Mouse (Mus musculus): ENCODE results near the gene Pxmp4. TPM values are rescaled to one million over a fixed set of nuclear protein-coding genes. Genes with fewer than 3 reads are reported as not detected.

Pxmp4 gene
- total RNA-seq, 2 experiments from 2014 or later: 23.9 to 26.0 TPM

GRCm38 (mm10) chr2:154580586-154580985 is 22.9 kb downstream of the Pxmp4 start:
- peak; percentile 46 for DNase-seq (ENCODE audit: low spot score)
- intact Hi-C loops (cut with DNase I): no loop called here

- intact Hi-C loops (cut with DNase I): no loop called here
- DNase-seq (ENCODE audit: low spot score): no peak
Measured at GRCm38 (mm10) chr2:154577744-154578067, 25.8 kb downstream of the Pxmp4 start.

- DNase-seq (ENCODE audit: low spot score): no peak
- intact Hi-C loops (cut with DNase I): no loop called here
Measured at GRCm38 (mm10) chr2:154576876-154577743, 26.4 kb downstream of the Pxmp4 start.

GRCm38 (mm10) chr2:154574271-154574670 is 29.2 kb downstream of the Pxmp4 start:
- intact Hi-C loops (cut with DNase I): no loop called here
- no peak for DNase-seq (ENCODE audit: low spot score)

- no peak for DNase-seq (ENCODE audit: low spot score)
- intact Hi-C loops (cut with DNase I): no loop called here
Measured at GRCm38 (mm10) chr2:154572996-154573395, 30.5 kb downstream of the Pxmp4 start.

- DNase-seq (ENCODE audit: low spot score): no peak
- intact Hi-C loops (cut with DNase I): loop anchor here (2.0 kb wide), 1 partner anchor 29 kb away; no protein-coding TSS in a partner anchor
Measured at GRCm38 (mm10) chr2:154571976-154572375, 31.5 kb downstream of the Pxmp4 start.

GRCm38 (mm10) chr2:154571266-154571665 is 32.2 kb downstream of the Pxmp4 start:
- intact Hi-C loops (cut with DNase I): loop anchor here (2.0 kb wide), 1 partner anchor 30 kb away; no protein-coding TSS in a partner anchor
- DNase-seq (ENCODE audit: low spot score): no peak

- intact Hi-C loops (cut with DNase I): loop anchor here (2.0 kb wide), 1 partner anchor 30 kb away; no protein-coding TSS in a partner anchor
Measured at GRCm38 (mm10) chr2:154570666-154571065, 32.8 kb downstream of the Pxmp4 start.

GRCm38 (mm10) chr2:154569836-154570286 is 33.6 kb downstream of the Pxmp4 start, which contains the start of gene E2f1:
TSS of gene E2f1 (minus strand) at chr2:154569892.
- peak; percentile 88 for DNase-seq (ENCODE audit: low spot score)
- intact Hi-C loops (cut with DNase I): loop anchor here (2.0 kb wide), 1 partner anchor 31 kb away; no protein-coding TSS in a partner anchor

More at GRCm38 (mm10) chr2:154570666-154571065, 32.8 kb downstream of the Pxmp4 start:
- no peak for DNase-seq (ENCODE audit: low spot score)

GRCm38 (mm10) chr2:154569071-154569748 is 34.3 kb downstream of the Pxmp4 start:
- intact Hi-C loops (cut with DNase I): no loop called here
- DNase-seq (ENCODE audit: low spot score): no peak

- DNase-seq (ENCODE audit: low spot score): no peak
- intact Hi-C loops (cut with DNase I): no loop called here
Measured at GRCm38 (mm10) chr2:154568329-154569070, 35.0 kb downstream of the Pxmp4 start.

- intact Hi-C loops (cut with DNase I): no loop called here
- DNase-seq (ENCODE audit: low spot score): no peak
Measured at GRCm38 (mm10) chr2:154567766-154568165, 35.7 kb downstream of the Pxmp4 start.

- no peak for DNase-seq (ENCODE audit: low spot score)
- intact Hi-C loops (cut with DNase I): no loop called here
Measured at GRCm38 (mm10) chr2:154566641-154567040, 36.9 kb downstream of the Pxmp4 start.

GRCm38 (mm10) chr2:154565562-154565961 is 37.9 kb downstream of the Pxmp4 start:
- no peak for DNase-seq (ENCODE audit: low spot score)
- intact Hi-C loops (cut with DNase I): no loop called here

GRCm38 (mm10) chr2:154563612-154564170 is 39.8 kb downstream of the Pxmp4 start:
- intact Hi-C loops (cut with DNase I): no loop called here
- no peak for DNase-seq (ENCODE audit: low spot score)

- DNase-seq (ENCODE audit: low spot score): no peak
- intact Hi-C loops (cut with DNase I): no loop called here
Measured at GRCm38 (mm10) chr2:154558264-154559039, 45.1 kb downstream of the Pxmp4 start, which contains the start of gene Necab3. TSS of gene Necab3 (minus strand) at chr2:154558890.

- no peak for DNase-seq (ENCODE audit: low spot score)
- intact Hi-C loops (cut with DNase I): no loop called here
Measured at GRCm38 (mm10) chr2:154557184-154557832, 46.2 kb downstream of the Pxmp4 start.

- intact Hi-C loops (cut with DNase I): no loop called here
- no peak for DNase-seq (ENCODE audit: low spot score)
Measured at GRCm38 (mm10) chr2:154555235-154555634, 48.3 kb downstream of the Pxmp4 start.

All from heart, postnatal 25 days (tissue).